Mouse (Mus musculus) heart, adult 2 months (tissue): Measurements from ENCODE around the gene Pigu. TPM values are rescaled to one million over a fixed set of nuclear protein-coding genes. Genes with fewer than 3 reads are reported as not detected.

Experiments
- DNase-seq, 2 experiments: peaks; one replicate each; pipeline ENCODE4 v3.0.0; 2021
- H3K27ac ChIP-seq: fragments of 200-600 bp; 2 replicates; pipeline ENCODE4 v1.8.1; 2022
- H3K27me3 ChIP-seq: fragments of 200-500 bp; 2 replicates; pipeline ENCODE4 v1.6.1; 2012; ENCODE audit warnings: mild to moderate bottlenecking, low read length, inconsistent platforms, mixed read lengths; ENCODE audit not compliant: control insufficient read depth, insufficient read depth
- H3K36me3 ChIP-seq: fragments of 200-500 bp; 2 replicates; pipeline ENCODE4 v1.6.1; 2012; ENCODE audit warnings: low read length, inconsistent platforms; ENCODE audit not compliant: control insufficient read depth, insufficient read depth
- H3K4me1 ChIP-seq: fragments of 200-500 bp; 2 replicates; pipeline ENCODE4 v1.6.1; 2011; ENCODE audit warnings: low read length; ENCODE audit not compliant: control insufficient read depth, insufficient read depth
- H3K4me3 ChIP-seq: fragments of 200-600 bp; 2 replicates; pipeline ENCODE4 v1.8.1; 2022
- H3K79me2 ChIP-seq: fragments of 200-500 bp; replicated peaks from 2 replicates; pipeline ENCODE4 v1.6.1; 2012; ENCODE audit warnings: mild to moderate bottlenecking, inconsistent platforms, low read length, moderate library complexity, mixed read lengths; ENCODE audit not compliant: control insufficient read depth, insufficient read depth
- H3K9ac ChIP-seq: fragments of 200-500 bp; 2 replicates; pipeline ENCODE4 v1.6.1; 2012; ENCODE audit warnings: low read depth, mild to moderate bottlenecking, control low read depth, inconsistent platforms, low read length, mixed read lengths
- CTCF ChIP-seq: fragments of 200-600 bp; IDR thresholded peaks from 2 replicates; pipeline ENCODE4 v1.8.1; 2022; ENCODE audit warnings: antibody characterized with exemption, mild to moderate bottlenecking, moderate library complexity
- EP300 ChIP-seq: fragments of 200-500 bp; IDR thresholded peaks from 2 replicates; pipeline ENCODE4 v1.6.1; 2011; ENCODE audit warnings: low read depth, low read length, control low read depth; ENCODE audit not compliant: insufficient read depth
- POLR2A ChIP-seq: fragments of 200-500 bp; IDR thresholded peaks from 2 replicates; pipeline ENCODE4 v1.6.1; 2011; ENCODE audit warnings: mild to moderate bottlenecking, low read depth, low read length, control low read depth; ENCODE audit not compliant: insufficient read depth
- WGBS: fragments of 180-500 bp; shearing (Covaris S2); methylation state at CpG from one replicate; pipeline ENCODE4 v1.1.7; 2018; 5-methylcytosine and 5-hydroxymethylcytosine counted together
- intact Hi-C: fragments of 180-260 bp; cut with DNase I; formaldehyde crosslinking; loops from one replicate; pipeline ENCODE4 v1.15.1; 2025
- polyA plus RNA-seq: library from polyadenylated mRNA; depleted of rRNA; stranded (reverse); fragments of >200 nt; gene quantifications from 2 replicates; pipeline ENCODE4 v1.2.3, GENCODE M21; 2012
- total RNA-seq, 2 experiments: library from RNA; stranded (reverse); gene quantifications; 2 replicates each; pipeline ENCODE4 v1.2.3; 2021

The Pigu gene
- total and polyA plus RNA-seq, 3 experiments = 26.2 to 44.8 (median 26.6) TPM

GRCm38 (mm10) chr2:155387052-155387451 lies 29.8 kb upstream of the Pigu start:
- WGBS = 76% methylated on average over 4 of the region's 4 CpGs

GRCm38 (mm10) chr2:155386534-155386899 lies 29.3 kb upstream of the Pigu start:
- Histone ChIP-seq H3K27me3 (no peaks in the 10 kb centered on the region), H3K79me2 (no peaks in the 10 kb centered on the region), H3K4me3 (no peak overlapping the region), H3K4me1 (peaks cover 10% of the 10 kb centered on the region), H3K36me3 (peaks cover 32% of the 10 kb centered on the region), H3K27ac (no peak overlapping the region), H3K9ac (no peak overlapping the region)
- TF ChIP-seq EP300 = no peak
- no peak for TF ChIP-seq POLR2A
- TF ChIP-seq CTCF = no peak
- 45% methylated on average over 27 of the region's 27 CpGs for WGBS
- intact Hi-C loops = loop anchor here (5.0 kb wide), 1 partner anchor 89 kb away; no protein-coding TSS in a partner anchor
- DNase-seq = peak in 1 of 2 experiments; percentile 43

More at GRCm38 (mm10) chr2:155387052-155387451, 29.8 kb upstream of the Pigu start:
- DNase-seq = no peak
- H3K27me3 ChIP-seq = no peaks in the 10 kb centered on the region
- H3K9ac ChIP-seq = no peak overlapping the region
- H3K4me1 ChIP-seq = peaks cover 10% of the 10 kb centered on the region
- H3K27ac ChIP-seq = no peak overlapping the region
- H3K4me3 ChIP-seq = no peak overlapping the region
- TF ChIP-seq EP300 = no peak
- TF ChIP-seq POLR2A = no peak
- peak; percentile 21; the same call in 1 of the 2 replicates for TF ChIP-seq CTCF
- intact Hi-C loops = loop anchor here (5.0 kb wide), 1 partner anchor 90 kb away; no protein-coding TSS in a partner anchor
- peaks cover 32% of the 10 kb centered on the region for H3K36me3 ChIP-seq
- H3K79me2 ChIP-seq = no peaks in the 10 kb centered on the region

- H3K4me3 ChIP-seq = no peak overlapping the region
- DNase-seq = no peak
- TF ChIP-seq EP300 = no peak
- TF ChIP-seq CTCF = no peak
- no peak for TF ChIP-seq POLR2A
- no peaks in the 10 kb centered on the region for H3K79me2 ChIP-seq
- H3K27ac ChIP-seq = no peak overlapping the region
- peaks cover 28% of the 10 kb centered on the region for H3K36me3 ChIP-seq
- peaks cover 10% of the 10 kb centered on the region for H3K4me1 ChIP-seq
- intact Hi-C loops = loop anchor here (2.0 to 5.0 kb wide), 2 partner anchors 89 to 109 kb away; partner anchors contain the start of gene Map1lc3a
- no peak overlapping the region for H3K9ac ChIP-seq
- H3K27me3 ChIP-seq = no peaks in the 10 kb centered on the region
- 72% methylated on average over 18 of the region's 18 CpGs for WGBS
Measured at GRCm38 (mm10) chr2:155385731-155386533, 28.7 kb upstream of the Pigu start.

GRCm38 (mm10) chr2:155385090-155385489 lies 27.9 kb upstream of the Pigu start:
- Histone ChIP-seq H3K4me1 (peaks cover 10% of the 10 kb centered on the region), H3K79me2 (no peaks in the 10 kb centered on the region), H3K36me3 (peaks cover 23% of the 10 kb centered on the region), H3K9ac (no peak overlapping the region), H3K27me3 (no peaks in the 10 kb centered on the region), H3K4me3 (peak overlapping the region; percentile 15; the same call in 1 of the 2 replicates), H3K27ac (no peak overlapping the region)
- 21% methylated on average over 7 of the region's 7 CpGs for WGBS
- peak; percentile 82 to 85 for DNase-seq
- intact Hi-C loops = loop anchor here (2.0 to 5.0 kb wide), 2 partner anchors 88 to 108 kb away; partner anchors contain the start of gene Map1lc3a
- TF ChIP-seq CTCF (peak; percentile 93), EP300 (0 out of 2 replicates have a peak, but pooled peaks have one; percentile 58), POLR2A (no peak)

- no peaks in the 10 kb centered on the region for H3K27me3 ChIP-seq
- peaks cover 7% of the 10 kb centered on the region for H3K36me3 ChIP-seq
- no peaks in the 10 kb centered on the region for H3K79me2 ChIP-seq
- WGBS = 35% methylated on average over 2 of the region's 2 CpGs
- peak overlapping the region; percentile 100 for H3K27ac ChIP-seq
- intact Hi-C loops = loop anchor here (5.0 kb wide), 1 partner anchor 301 kb away; no protein-coding TSS in a partner anchor
- H3K4me3 ChIP-seq = peak overlapping the region; percentile 81
- peak overlapping the region; percentile 44 for H3K9ac ChIP-seq
- peak; percentile 51 to 71 for DNase-seq
- TF ChIP-seq CTCF (peak; percentile 67), POLR2A (no peak), EP300 (no peak)
- peaks cover 6% of the 10 kb centered on the region for H3K4me1 ChIP-seq
Measured at GRCm38 (mm10) chr2:155382791-155383438, 25.7 kb upstream of the Pigu start.

- DNase-seq = no peak
- peak overlapping the region; percentile 100 for H3K27ac ChIP-seq
- H3K4me1 ChIP-seq = peaks cover 3% of the 10 kb centered on the region
- H3K9ac ChIP-seq = peak overlapping the region; percentile 44
- 11% methylated on average over 6 of the region's 6 CpGs for WGBS
- H3K36me3 ChIP-seq = peaks cover 3% of the 10 kb centered on the region; the same call in 1 of the 2 replicates
- no peaks in the 10 kb centered on the region for H3K79me2 ChIP-seq
- TF ChIP-seq CTCF (no peak), EP300 (no peak), POLR2A (no peak; the same call in 1 of the 2 replicates)
- intact Hi-C loops = loop anchor here (5.0 kb wide), 1 partner anchor 300 kb away; no protein-coding TSS in a partner anchor
- peak overlapping the region; percentile 81 for H3K4me3 ChIP-seq
- no peaks in the 10 kb centered on the region for H3K27me3 ChIP-seq
Measured at GRCm38 (mm10) chr2:155382332-155382700, 25.1 kb upstream of the Pigu start.
